ENCODE assay signal across 8 mouse cellular contexts in genomic region chr4:119232410-119233255, GRCm38 (mm10). TPM values are rescaled to one million over a fixed set of nuclear protein-coding genes. Genes with fewer than 3 reads are reported as not detected.
DNase-seq lines count a peak whose midpoint lies in the region; ATAC-seq and TF ChIP-seq lines count a peak whose summit lies in the region.

Gene AU022252 (minus strand): TSS chr4:119232712.
Gene P3h1 (plus strand): TSS chr4:119232915.

- WGBS in kidney, embryonic 14.5 days: under 1% methylated on average over 71 of the region's 71 CpGs
- under 1% methylated on average over 71 of the region's 71 CpGs for WGBS in limb, embryonic 15.5 days

- peaks cover 13% of the 10 kb centered on the region for H3K36me3 ChIP-seq in kidney, embryonic 14.5 days (ENCODE audit: control insufficient read depth, insufficient read depth, low read length)
- H3K36me3 ChIP-seq in limb, embryonic 15.5 days: peaks cover 26% of the 10 kb centered on the region

- ATAC-seq in kidney, embryonic 14.5 days (ENCODE audit: low FRiP score, low TSS enrichment): peak; percentile 98
- peak; percentile 97 for ATAC-seq in limb, embryonic 15.5 days (ENCODE audit: insufficient number of reproducible peaks, low FRiP score, low TSS enrichment, low read depth)

- peak within 1 kb of the TSS; percentile 82 for H3K4me3 ChIP-seq in bone marrow macrophage, adult 2 months (ENCODE audit: insufficient read depth, low read length)
- H3K4me3 ChIP-seq in embryonic fibroblast, embryonic 13.5 days (ENCODE audit: insufficient read depth, low read length): peak within 1 kb of the TSS; percentile 91
- peak within 1 kb of the TSS; percentile 69 for H3K4me3 ChIP-seq in kidney, embryonic 14.5 days (ENCODE audit: low read length)
- peak within 1 kb of the TSS; percentile 94 for H3K4me3 ChIP-seq in limb, embryonic 15.5 days

- peak within 1 kb of the TSS; percentile 72 for H3K9ac ChIP-seq in kidney, embryonic 14.5 days (ENCODE audit: low read depth, low read length)
- peak within 1 kb of the TSS; percentile 74 for H3K9ac ChIP-seq in limb, embryonic 15.5 days

- H3K4me2 ChIP-seq in kidney, embryonic 14.5 days (replicated peaks; ENCODE audit: low read depth, low read length): peak within 1 kb of the TSS; percentile 84
- H3K4me2 ChIP-seq in limb, embryonic 15.5 days: peak within 1 kb of the TSS; percentile 70

- DNase-seq in A20 (ENCODE audit: low read depth, low spot score): peak; percentile 99
- DNase-seq in heart, adult 9 months (ENCODE audit: low spot score in 2 of 2): peak; percentile 100
- DNase-seq in monocyte, adult 2 months (ENCODE audit: low read depth in 1 of 2, low spot score in 2 of 2): peak; percentile 97 to 98
- peak; percentile 99 to 100 for DNase-seq in spleen, postnatal 36 days (ENCODE audit: low spot score in 2 of 2)

- no peaks in the 10 kb centered on the region for H3K9me3 ChIP-seq in kidney, embryonic 14.5 days (ENCODE audit: control insufficient read depth, low read length)
- no peaks in the 10 kb centered on the region for H3K9me3 ChIP-seq in limb, embryonic 15.5 days

- no peaks in the 10 kb centered on the region for H3K27me3 ChIP-seq in kidney, embryonic 14.5 days (ENCODE audit: control insufficient read depth, insufficient read depth, low read length)
- no peaks in the 10 kb centered on the region for H3K27me3 ChIP-seq in limb, embryonic 15.5 days

- no peak for TF ChIP-seq POLR2A in bone marrow macrophage, adult 2 months (IDR thresholded peaks at IDR 0.05; ENCODE audit: borderline replicate concordance, low read depth, low read length)
- TF ChIP-seq POLR2A in embryonic fibroblast, embryonic 13.5 days (IDR thresholded peaks at IDR 0.05; ENCODE audit: low read depth, low read length): peak; percentile 84

- peaks cover 7% of the 10 kb centered on the region; the same call in 1 of the 2 replicates for H3K4me1 ChIP-seq in bone marrow macrophage, adult 2 months (ENCODE audit: control insufficient read depth, insufficient read depth, low read length)
- H3K4me1 ChIP-seq in embryonic fibroblast, embryonic 13.5 days (ENCODE audit: control insufficient read depth, insufficient read depth, low read length): 0 out of 2 replicates have a peak, but pooled peaks cover 3% of the 10 kb centered on the region
- H3K4me1 ChIP-seq in kidney, embryonic 14.5 days (ENCODE audit: control insufficient read depth, insufficient read depth, low read length): peaks cover 5% of the 10 kb centered on the region
- H3K4me1 ChIP-seq in limb, embryonic 15.5 days: peaks cover 16% of the 10 kb centered on the region

- no peak within 1 kb of the TSS for H3K27ac ChIP-seq in bone marrow macrophage, adult 2 months (ENCODE audit: insufficient read depth, low read depth, low read length)
- H3K27ac ChIP-seq in embryonic fibroblast, embryonic 13.5 days (ENCODE audit: insufficient read depth, low read length): peak within 1 kb of the TSS; percentile 73
- H3K27ac ChIP-seq in kidney, embryonic 14.5 days (ENCODE audit: low read depth, low read length): peak within 1 kb of the TSS; percentile 57
- peak within 1 kb of the TSS; percentile 87 for H3K27ac ChIP-seq in limb, embryonic 15.5 days

- no peak for TF ChIP-seq CTCF in bone marrow macrophage, adult 2 months (IDR thresholded peaks at IDR 0.05; ENCODE audit: low read depth, low read length)
- TF ChIP-seq CTCF in embryonic fibroblast, embryonic 13.5 days (IDR thresholded peaks at IDR 0.05; ENCODE audit: borderline replicate concordance, insufficient read depth, low read length): no peak

RNA-seq across cellular contexts. Expression of gene AU022252, which starts in this region (rescaled TPM):
- polyA plus RNA-seq in bone marrow macrophage, adult 2 months (2012; ENCODE audit: insufficient read depth, insufficient read length, missing spikeins): 7.0 and 9.7 TPM in 2 replicates
- 17.1 and 17.8 TPM in 2 replicates for polyA plus RNA-seq in embryonic fibroblast, embryonic 13.5 days (2011; ENCODE audit: insufficient read length, low read depth, missing spikeins)
- 33.6 and 37.6 TPM in 2 replicates for polyA plus RNA-seq in kidney, embryonic 14.5 days (2014; fragmentation: Nextera tagmentation; extraction: Ambion mirVana)
- polyA plus RNA-seq in limb, embryonic 15.5 days (2015; fragmentation: Nextera tagmentation; extraction: Ambion mirVana): 35.3 and 35.4 TPM in 2 replicates

RNA-seq across cellular contexts. Expression of gene P3h1, which starts in this region (rescaled TPM):
- 12.2 and 13.1 TPM in 2 replicates for polyA plus RNA-seq in bone marrow macrophage, adult 2 months (2012; ENCODE audit: insufficient read depth, insufficient read length, missing spikeins)
- polyA plus RNA-seq in embryonic fibroblast, embryonic 13.5 days (2011; ENCODE audit: insufficient read length, low read depth, missing spikeins): 142 and 190 TPM in 2 replicates
- 28.9 and 34.4 TPM in 2 replicates for polyA plus RNA-seq in kidney, embryonic 14.5 days (2014; fragmentation: Nextera tagmentation; extraction: Ambion mirVana)
- polyA plus RNA-seq in limb, embryonic 15.5 days (2015; fragmentation: Nextera tagmentation; extraction: Ambion mirVana): 83.6 and 86.7 TPM in 2 replicates
